Mouse (Mus musculus) lung, embryonic 14.5 days (tissue): ENCODE data around the gene Art5. TPM values are rescaled to one million over a fixed set of nuclear protein-coding genes. Genes with fewer than 3 reads are reported as not detected.

Experiments
- ATAC-seq: fragments of 200-750 bp; cut with Nextera tagmentation; 2 replicates; pipeline ENCODE4 v1.8.0; 2017; ENCODE audit warnings: mild to moderate bottlenecking, moderate TSS enrichment, moderate library complexity; ENCODE audit not compliant: insufficient read depth
- DNase-seq: peaks from one replicate; pipeline ENCODE4 v3.0.0-alpha.2; 2015
- H3K27ac ChIP-seq: fragments of 300-500 bp; sonication (generic); 2 replicates; pipeline ENCODE4 v1.5.1; 2014; ENCODE audit warnings: low read depth, mild to moderate bottlenecking, moderate library complexity
- H3K27me3 ChIP-seq: fragments of 300-500 bp; sonication (generic); 2 replicates; pipeline ENCODE4 v1.6.1; 2014; ENCODE audit warnings: low read length, control low read depth; ENCODE audit not compliant: insufficient read depth
- H3K36me3 ChIP-seq: fragments of 300-500 bp; sonication (generic); 2 replicates; pipeline ENCODE4 v1.6.1; 2014; ENCODE audit warnings: control low read depth; ENCODE audit not compliant: insufficient read depth
- H3K4me1 ChIP-seq: fragments of 300-500 bp; sonication (generic); 2 replicates; pipeline ENCODE4 v1.6.1; 2014; ENCODE audit warnings: antibody characterized with exemption, control low read depth; ENCODE audit not compliant: insufficient read depth
- H3K4me2 ChIP-seq: fragments of 300-500 bp; sonication (generic); 2 replicates; pipeline ENCODE4 v1.6.1; 2014; ENCODE audit warnings: mild to moderate bottlenecking
- H3K4me3 ChIP-seq: fragments of 300-500 bp; sonication (generic); 2 replicates; pipeline ENCODE4 v1.5.1; 2014; ENCODE audit warnings: low read depth, low read length
- H3K9ac ChIP-seq: fragments of 300-500 bp; sonication (generic); 2 replicates; pipeline ENCODE4 v1.6.1; 2014
- H3K9me3 ChIP-seq: fragments of 300-500 bp; sonication (generic); 2 replicates; pipeline ENCODE4 v1.6.1; 2016; ENCODE audit warnings: low read depth, low read length, control low read depth
- CTCF ChIP-seq: IDR thresholded peaks from 2 replicates; pipeline ENCODE4 v1.5.1; 2016; ENCODE audit warnings: antibody characterized with exemption, low read depth
- WGBS: fragments of 180-500 bp; shearing (Covaris S2); extraction: QIAGEN DNeasy Blood & Tissue Kit; methylation state at CpG from one replicate; pipeline ENCODE4 v1.1.7; 2014; 5-methylcytosine and 5-hydroxymethylcytosine counted together
- polyA plus RNA-seq: library from polyadenylated mRNA; unstranded; fragments of >200 nt; fragmentation: Nextera tagmentation; extraction: Ambion mirVana; gene quantifications from 2 replicates; pipeline ENCODE4 v1.2.1, GENCODE M21; 2014

Art5 gene
- 1.1 and 1.2 TPM in 2 replicates for polyA plus RNA-seq

DNA sequence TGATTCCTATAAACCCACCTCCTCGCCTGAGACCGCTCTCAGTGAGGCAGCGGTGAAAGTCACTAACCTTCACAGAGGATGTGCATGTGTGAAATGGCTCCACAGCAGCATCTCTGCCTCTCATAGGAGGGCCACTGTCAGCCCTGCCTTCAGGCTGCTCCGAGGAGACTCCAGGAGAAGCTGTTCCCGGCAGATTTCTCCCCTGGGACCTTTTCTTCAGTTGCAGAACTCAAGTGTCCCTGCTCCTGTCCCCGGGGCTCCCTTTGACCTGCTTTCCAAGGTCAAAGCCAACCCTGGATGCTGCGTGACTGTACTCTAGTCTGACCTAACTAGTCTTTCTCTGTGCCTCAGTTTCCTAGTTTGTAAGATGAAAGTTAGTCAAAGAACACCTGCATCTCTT lies at the start of gene Art5:
Gene Art5 (minus strand): TSS at position 319 of the 400 bp plus-strand sequence.
- ATAC-seq (no peak), DNase-seq (no peak)
- Histone ChIP-seq H3K4me2 (no peak within 1 kb of the TSS), H3K4me3 (no peak within 1 kb of the TSS), H3K4me1 (peaks cover 4% of the 10 kb centered on the region; the same call in 1 of the 2 replicates), H3K9me3 (no peaks in the 10 kb centered on the region), H3K27ac (no peak within 1 kb of the TSS), H3K36me3 (no peaks in the 10 kb centered on the region), H3K9ac (no peak within 1 kb of the TSS), H3K27me3 (no peaks in the 10 kb centered on the region)
- 68% methylated on average over 7 of the region's 7 CpGs for WGBS
- no peak for TF ChIP-seq CTCF

GRCm38 (mm10) chr7:102153691-102154090 lies 44.4 kb upstream of the Art5 start:
- no peaks in the 10 kb centered on the region for H3K9me3 ChIP-seq
- H3K4me3 ChIP-seq, result no peak overlapping the region
- H3K27ac ChIP-seq, result no peak overlapping the region
- ATAC-seq (no peak), DNase-seq (no peak)
- peaks cover 79% of the 10 kb centered on the region for H3K36me3 ChIP-seq
- no peak for TF ChIP-seq CTCF
- H3K4me1 ChIP-seq, result no peaks in the 10 kb centered on the region
- H3K27me3 ChIP-seq, result no peaks in the 10 kb centered on the region
- H3K9ac ChIP-seq, result no peak overlapping the region
- 88% methylated on average over 5 of the region's 5 CpGs for WGBS
- H3K4me2 ChIP-seq, result no peak overlapping the region

DNA sequence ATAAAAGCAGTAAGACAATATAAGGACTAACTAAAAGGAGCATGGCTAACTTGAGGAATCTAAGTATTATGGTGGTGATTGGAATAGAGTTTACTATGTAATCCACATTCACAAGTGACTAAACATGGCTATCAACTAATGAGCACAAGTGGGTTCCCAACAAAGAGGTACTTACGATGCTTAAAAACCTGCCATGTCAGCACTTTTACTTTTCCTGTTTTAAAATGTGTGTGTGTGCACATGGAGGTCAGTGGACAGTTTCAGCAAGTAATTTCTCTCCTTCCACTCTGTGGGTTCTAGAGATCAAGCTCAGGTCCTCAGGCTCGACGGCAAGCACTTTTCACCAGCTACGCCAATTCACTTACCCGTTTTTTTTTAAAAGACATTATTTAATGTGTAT lies 28.6 kb upstream of the Art5 start:
- Histone ChIP-seq H3K4me1 (no peaks in the 10 kb centered on the region), H3K27me3 (no peaks in the 10 kb centered on the region), H3K9ac (no peak overlapping the region), H3K4me2 (no peak overlapping the region), H3K27ac (no peak overlapping the region), H3K4me3 (no peak overlapping the region), H3K9me3 (no peaks in the 10 kb centered on the region), H3K36me3 (peaks cover 89% of the 10 kb centered on the region)
- 93% methylated on average over 5 of the region's 5 CpGs for WGBS
- ATAC-seq (no peak), DNase-seq (no peak)
- TF ChIP-seq CTCF, result no peak

DNA sequence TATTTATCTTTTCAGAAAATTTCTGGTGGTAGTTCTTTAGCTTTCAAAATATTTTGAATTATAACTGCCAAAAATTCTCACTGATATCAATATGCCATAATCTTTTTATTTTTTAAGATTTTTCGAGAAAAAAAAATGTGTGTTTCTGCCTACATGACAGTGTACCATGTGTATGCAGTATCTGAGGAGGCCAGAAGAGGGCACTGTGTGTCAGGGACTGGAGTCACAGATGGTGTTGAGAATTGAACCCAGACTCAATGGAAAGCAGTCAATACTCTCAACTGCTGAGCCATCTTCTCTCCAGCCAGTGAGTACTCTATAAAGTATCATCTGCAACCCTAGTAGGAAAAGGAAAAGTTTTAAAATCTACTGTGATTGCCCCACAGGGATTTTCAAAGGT lies 28.2 kb upstream of the Art5 start:
- no peak for ATAC-seq
- no peak overlapping the region for H3K4me3 ChIP-seq
- no peak overlapping the region for H3K27ac ChIP-seq
- H3K36me3 ChIP-seq, result peaks cover 91% of the 10 kb centered on the region
- no peak overlapping the region for H3K9ac ChIP-seq
- H3K4me2 ChIP-seq, result no peak overlapping the region
- DNase-seq, result peak; percentile 61
- no peaks in the 10 kb centered on the region for H3K27me3 ChIP-seq
- no peaks in the 10 kb centered on the region for H3K9me3 ChIP-seq
- peak; percentile 66 for TF ChIP-seq CTCF
- H3K4me1 ChIP-seq, result no peaks in the 10 kb centered on the region
- 84% methylated on average over 1 of the region's 1 CpGs for WGBS

- H3K9ac ChIP-seq, result no peak overlapping the region
- peak; percentile 54; the same call in 1 of the 2 replicates for ATAC-seq
- no peaks in the 10 kb centered on the region for H3K4me1 ChIP-seq
- H3K9me3 ChIP-seq, result no peaks in the 10 kb centered on the region
- DNase-seq, result peak; percentile 60
- H3K27ac ChIP-seq, result no peak overlapping the region
- TF ChIP-seq CTCF, result no peak
- peaks cover 87% of the 10 kb centered on the region for H3K36me3 ChIP-seq
- 72% methylated on average over 4 of the region's 4 CpGs for whole genome bisulfite sequencing
- H3K27me3 ChIP-seq, result no peaks in the 10 kb centered on the region
- H3K4me3 ChIP-seq, result no peak overlapping the region
- no peak overlapping the region for H3K4me2 ChIP-seq
Observed at GRCm38 (mm10) chr7:102132395-102132794, 23.1 kb upstream of the Art5 start.

DNA sequence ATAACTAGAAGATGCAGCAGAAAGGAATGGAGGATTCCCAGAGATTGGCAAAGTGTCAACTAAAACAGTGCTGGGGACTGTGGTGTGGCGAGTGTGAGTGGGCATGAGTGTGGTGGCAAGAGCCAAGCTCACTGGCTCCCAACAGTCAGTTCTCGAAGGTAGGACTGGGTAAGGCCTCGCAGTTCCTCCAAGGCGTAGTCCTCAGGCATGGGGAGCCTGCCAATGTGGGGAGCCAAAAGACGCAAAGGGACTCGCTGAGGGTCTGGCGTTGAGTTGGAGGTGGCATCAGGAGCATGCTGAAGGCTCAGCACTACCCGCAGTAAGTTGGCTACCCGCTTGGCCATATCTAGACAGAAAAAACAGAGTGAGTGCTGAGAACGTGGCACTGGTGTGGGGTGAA lies 11.0 kb upstream of the Art5 start:
- Histone ChIP-seq H3K4me3 (no peak overlapping the region), H3K27me3 (no peaks in the 10 kb centered on the region), H3K27ac (no peak overlapping the region), H3K4me2 (no peak overlapping the region), H3K4me1 (no peaks in the 10 kb centered on the region), H3K9me3 (no peaks in the 10 kb centered on the region), H3K36me3 (peaks cover 72% of the 10 kb centered on the region), H3K9ac (no peak overlapping the region)
- DNase-seq (no peak), ATAC-seq (no peak)
- WGBS, result 93% methylated on average over 10 of the region's 10 CpGs
- TF ChIP-seq CTCF, result no peak

GRCm38 (mm10) chr7:102117382-102117781 lies 8.1 kb upstream of the Art5 start:
- Histone ChIP-seq H3K4me3 (no peak overlapping the region), H3K4me1 (no peaks in the 10 kb centered on the region), H3K9me3 (no peaks in the 10 kb centered on the region), H3K9ac (no peak overlapping the region), H3K27ac (no peak overlapping the region), H3K4me2 (no peak overlapping the region), H3K36me3 (peaks cover 44% of the 10 kb centered on the region), H3K27me3 (no peaks in the 10 kb centered on the region)
- TF ChIP-seq CTCF, result no peak
- no peak for DNase-seq
- 68% methylated on average over 6 of the region's 6 CpGs for WGBS
- ATAC-seq, result no peak
